Mouse (Mus musculus) left cerebral cortex, adult 2 months (tissue): ENCODE results near the gene Lck. TPM values are rescaled to one million over a fixed set of nuclear protein-coding genes. Genes with fewer than 3 reads are reported as not detected.

Experiments used
- DNase-seq, 2 experiments: peaks; one replicate each; pipeline ENCODE4 v3.0.0; 2021 to 2022; ENCODE audit warnings: low spot score in 2 of 2, mixed read lengths in 1 of 2; ENCODE audit errors: extremely low spot score in 1 of 2
- H3K27ac ChIP-seq: fragments of 200-600 bp; 2 replicates; pipeline ENCODE4 v1.8.1; 2022
- H3K4me3 ChIP-seq: fragments of 200-600 bp; 2 replicates; pipeline ENCODE4 v1.8.1; 2022
- CTCF ChIP-seq: fragments of 200-600 bp; IDR thresholded peaks from 2 replicates; pipeline ENCODE4 v1.8.1; 2022; ENCODE audit warnings: antibody characterized with exemption, mild to moderate bottlenecking, moderate library complexity
- intact Hi-C: fragments of 180-260 bp; cut with DNase I; formaldehyde crosslinking; loops from one replicate; pipeline ENCODE4 v1.15.1; 2025
- total RNA-seq, 2 experiments: library from RNA; stranded (reverse); gene quantifications; 2 replicates each; pipeline ENCODE4 v1.2.3; 2021

The Lck gene
- total RNA-seq, 2 experiments from 2014 or later: 2.2 to 2.4 TPM

- DNase-seq: no peak
- intact Hi-C loops: no loop called here
- H3K4me3 ChIP-seq: no peak overlapping the region
- no peak; the same call in 1 of the 2 replicates for TF ChIP-seq CTCF
- H3K27ac ChIP-seq: no peak overlapping the region
These were observed 8.8 kb upstream of the Lck start for GRCm38 (mm10) chr4:129582251-129582650.

GRCm38 (mm10) chr4:129580347-129580746 lies 6.9 kb upstream of the Lck start:
- no peak for DNase-seq
- no peak for TF ChIP-seq CTCF

GRCm38 (mm10) chr4:129578466-129578865 lies 5.0 kb upstream of the Lck start, which contains the start of gene Fam167b:
TSS of gene Fam167b (minus strand) at chr4:129578549.
- no peak for TF ChIP-seq CTCF
- intact Hi-C loops: no loop called here
- Histone ChIP-seq H3K27ac (no peak within 1 kb of the TSS), H3K4me3 (no peak within 1 kb of the TSS)
- no peak for DNase-seq

More at GRCm38 (mm10) chr4:129580347-129580746, 6.9 kb upstream of the Lck start:
- no peak overlapping the region for H3K27ac ChIP-seq
- intact Hi-C loops: no loop called here
- H3K4me3 ChIP-seq: no peak overlapping the region

- no peak for DNase-seq
- TF ChIP-seq CTCF: no peak
- intact Hi-C loops: no loop called here
- H3K4me3 ChIP-seq: no peak overlapping the region
- no peak overlapping the region for H3K27ac ChIP-seq
These were observed 4.2 kb upstream of the Lck start for GRCm38 (mm10) chr4:129577688-129578087.

- intact Hi-C loops: no loop called here
- Histone ChIP-seq H3K4me3 (no peak overlapping the region), H3K27ac (no peak overlapping the region)
- TF ChIP-seq CTCF: peak; percentile 63
- peak; percentile 42 to 61 for DNase-seq
These were observed 3.5 kb upstream of the Lck start for GRCm38 (mm10) chr4:129576863-129577491.

- H3K27ac ChIP-seq: no peak overlapping the region
- intact Hi-C loops: no loop called here
- DNase-seq: no peak
- no peak for TF ChIP-seq CTCF
- H3K4me3 ChIP-seq: no peak overlapping the region
These were observed 1.9 kb upstream of the Lck start for GRCm38 (mm10) chr4:129575171-129575844.

GRCm38 (mm10) chr4:129573093-129573370 lies 409 bp downstream of the Lck start:
- DNase-seq: no peak
- no peak for TF ChIP-seq CTCF
- Histone ChIP-seq H3K4me3 (no peak overlapping the region), H3K27ac (no peak overlapping the region)
- intact Hi-C loops: no loop called here

- TF ChIP-seq CTCF: no peak
- no peak for DNase-seq
These were observed 977 bp downstream of the Lck start for GRCm38 (mm10) chr4:129572236-129573092.

GRCm38 (mm10) chr4:129571551-129572084 lies 1.8 kb downstream of the Lck start:
- no peak for TF ChIP-seq CTCF
- no peak for DNase-seq
- intact Hi-C loops: no loop called here

More at GRCm38 (mm10) chr4:129572236-129573092, 977 bp downstream of the Lck start:
- intact Hi-C loops: no loop called here
- no peak overlapping the region for H3K27ac ChIP-seq
- H3K4me3 ChIP-seq: no peak overlapping the region

GRCm38 (mm10) chr4:129570028-129570427 lies 3.4 kb downstream of the Lck start:
- no peak overlapping the region for H3K4me3 ChIP-seq
- intact Hi-C loops: no loop called here
- no peak overlapping the region for H3K27ac ChIP-seq
- no peak for TF ChIP-seq CTCF
- DNase-seq: no peak

More at GRCm38 (mm10) chr4:129571551-129572084, 1.8 kb downstream of the Lck start:
- Histone ChIP-seq H3K4me3 (no peak overlapping the region), H3K27ac (no peak overlapping the region)

GRCm38 (mm10) chr4:129568366-129568765 lies 5.1 kb downstream of the Lck start:
- no peak overlapping the region for H3K4me3 ChIP-seq
- intact Hi-C loops: no loop called here

GRCm38 (mm10) chr4:129565139-129565538 lies 8.3 kb downstream of the Lck start:
- TF ChIP-seq CTCF: no peak
- Histone ChIP-seq H3K4me3 (no peak overlapping the region), H3K27ac (no peak overlapping the region)
- DNase-seq: no peak
- intact Hi-C loops: no loop called here

More at GRCm38 (mm10) chr4:129568366-129568765, 5.1 kb downstream of the Lck start:
- no peak for TF ChIP-seq CTCF
- DNase-seq: no peak
- H3K27ac ChIP-seq: no peak overlapping the region
